In genomic region chr4:114666238-114666978, GRCm38 (mm10) we compare ENCODE assay signal across 8 mouse cellular contexts.
DNase-seq lines count a peak whose midpoint lies in the region; ATAC-seq and TF ChIP-seq lines count a peak whose summit lies in the region.

No protein-coding gene starts in this region.

- peaks cover 38% of the 10 kb centered on the region for H3K4me1 ChIP-seq in erythroblast, embryonic 14.5 days (ENCODE audit: control insufficient read depth)
- no peaks in the 10 kb centered on the region for H3K4me1 ChIP-seq in ES-Bruce4 (ENCODE audit: control insufficient read depth, insufficient read depth, low read length)
- H3K4me1 ChIP-seq in hindbrain, embryonic 10.5 days (replicated peaks) = peaks cover 27% of the 10 kb centered on the region
- peaks cover 32% of the 10 kb centered on the region for H3K4me1 ChIP-seq in midbrain, embryonic 10.5 days

- H3K27me3 ChIP-seq in erythroblast, embryonic 14.5 days (ENCODE audit: control insufficient read depth) = peaks cover 27% of the 10 kb centered on the region
- H3K27me3 ChIP-seq in ES-Bruce4 (ENCODE audit: control insufficient read depth, insufficient read depth, low read length, poor library complexity, severe bottlenecking) = no peaks in the 10 kb centered on the region
- peaks cover 91% of the 10 kb centered on the region for H3K27me3 ChIP-seq in hindbrain, embryonic 10.5 days (ENCODE audit: insufficient read depth, poor library complexity, severe bottlenecking)
- H3K27me3 ChIP-seq in midbrain, embryonic 10.5 days (ENCODE audit: low read depth, poor library complexity, severe bottlenecking) = peaks cover 94% of the 10 kb centered on the region

- H3K9ac ChIP-seq in ES-Bruce4 (ENCODE audit: low read depth, poor library complexity, severe bottlenecking) = peak overlapping the region; percentile 12; the same call in 1 of the 2 replicates

- no peak overlapping the region for H3K27ac ChIP-seq in ES-Bruce4 (ENCODE audit: insufficient read depth, low read length)
- H3K27ac ChIP-seq in hindbrain, embryonic 10.5 days = no peak overlapping the region; the same call in 1 of the 2 replicates
- peak overlapping the region; percentile 46; the same call in 1 of the 2 replicates for H3K27ac ChIP-seq in midbrain, embryonic 10.5 days (replicated peaks)

- TF ChIP-seq CTCF in ES-Bruce4 (IDR thresholded peaks at IDR 0.05; ENCODE audit: low read depth, low read length) = no peak

- no peak for ATAC-seq in erythroblast, adult 5-6 weeks (replicated peaks; ENCODE audit: low FRiP score, poor library complexity, severe bottlenecking)

- H3K4me3 ChIP-seq in erythroblast, embryonic 14.5 days (replicated peaks) = peak overlapping the region; percentile 30
- H3K4me3 ChIP-seq in ES-Bruce4 (ENCODE audit: low read depth, low read length) = peak overlapping the region; percentile 20
- peak overlapping the region; percentile 42 for H3K4me3 ChIP-seq in hindbrain, embryonic 10.5 days
- peak overlapping the region; percentile 45 for H3K4me3 ChIP-seq in midbrain, embryonic 10.5 days

- H3K36me3 ChIP-seq in erythroblast, embryonic 14.5 days (ENCODE audit: control insufficient read depth) = no peaks in the 10 kb centered on the region
- no peaks in the 10 kb centered on the region for H3K36me3 ChIP-seq in ES-Bruce4 (ENCODE audit: control insufficient read depth, insufficient read depth, low read length, poor library complexity, severe bottlenecking)
- no peaks in the 10 kb centered on the region for H3K36me3 ChIP-seq in hindbrain, embryonic 10.5 days
- H3K36me3 ChIP-seq in midbrain, embryonic 10.5 days = no peaks in the 10 kb centered on the region

- H3K9me3 ChIP-seq in erythroblast, embryonic 14.5 days (ENCODE audit: control insufficient read depth, low read length) = no peaks in the 10 kb centered on the region
- H3K9me3 ChIP-seq in ES-Bruce4 (replicated peaks; ENCODE audit: control insufficient read depth, insufficient read depth, low read length, poor library complexity, severe bottlenecking) = no peaks in the 10 kb centered on the region
- no peaks in the 10 kb centered on the region for H3K9me3 ChIP-seq in hindbrain, embryonic 10.5 days
- H3K9me3 ChIP-seq in midbrain, embryonic 10.5 days (replicated peaks) = no peaks in the 10 kb centered on the region

- peak; percentile 57 for DNase-seq in hindbrain, embryonic 10.5 days (ENCODE audit: low spot score)
- DNase-seq in midbrain, embryonic 10.5 days (ENCODE audit: low spot score) = peak; percentile 50
- DNase-seq in adipocyte (ENCODE audit: low spot score) = no peak
- DNase-seq in T-cell, adult 2 months (ENCODE audit: low spot score) = no peak
- no peak for DNase-seq in yolk sac, embryonic 10.5 days (ENCODE audit: low spot score)

- no peak for TF ChIP-seq POLR2A in ES-Bruce4 (IDR thresholded peaks at IDR 0.05; ENCODE audit: insufficient read depth, low read length)

- 3% methylated on average over 41 of the region's 41 CpGs for WGBS in hindbrain, embryonic 10.5 days
- WGBS in midbrain, embryonic 10.5 days = 2% methylated on average over 41 of the region's 41 CpGs

- no peak for TF ChIP-seq EP300 in ES-Bruce4 (IDR thresholded peaks at IDR 0.05; ENCODE audit: insufficient read depth, low read depth, low read length)

Comparison
In these comparisons a context has a peak if more than half of its experiments do, and no peak if none do; other contexts are left out.
1. DNase-seq: peak in hindbrain, embryonic 10.5 days (single experiment) and midbrain, embryonic 10.5 days (single experiment); none in adipocyte (single experiment), T-cell, adult 2 months (single experiment) and yolk sac, embryonic 10.5 days (single experiment).
2. Peak in every context shown above with its lines, with median percentiles within 50 percentile points of each other: H3K4me3 ChIP-seq.